Mouse (Mus musculus) ES-E14 (cell line): Measurements from ENCODE around the gene Rundc1.

Source experiments
- ZC3H11A ChIP-seq: IDR thresholded peaks from 2 replicates; pipeline ENCODE4 v1.6.1; 2012; ENCODE audit warnings: low read depth, mild to moderate bottlenecking, inconsistent platforms, low read length, borderline replicate concordance
- ZNF384 ChIP-seq: IDR thresholded peaks from 2 replicates; pipeline ENCODE4 v1.6.1; 2012; ENCODE audit warnings: low read depth, low read length, inconsistent platforms

GRCm38 (mm10) chr11:101470206-101470605 lies 45.3 kb downstream of the Rundc1 start:
- TF ChIP-seq ZNF384: no peak
- no peak for TF ChIP-seq ZC3H11A
